Mouse (Mus musculus) frontal cortex, postnatal 14 days (tissue): ENCODE results near the gene Grik5.
A peak's percentile ranks its signal among the peaks of the same experiment; 100 is the strongest.

Experiments
- DNase-seq, 2 experiments: peaks; one replicate each; pipeline ENCODE4 v3.0.0; 2022; ENCODE audit warnings: low spot score in 2 of 2

Gene Grik5

DNA sequence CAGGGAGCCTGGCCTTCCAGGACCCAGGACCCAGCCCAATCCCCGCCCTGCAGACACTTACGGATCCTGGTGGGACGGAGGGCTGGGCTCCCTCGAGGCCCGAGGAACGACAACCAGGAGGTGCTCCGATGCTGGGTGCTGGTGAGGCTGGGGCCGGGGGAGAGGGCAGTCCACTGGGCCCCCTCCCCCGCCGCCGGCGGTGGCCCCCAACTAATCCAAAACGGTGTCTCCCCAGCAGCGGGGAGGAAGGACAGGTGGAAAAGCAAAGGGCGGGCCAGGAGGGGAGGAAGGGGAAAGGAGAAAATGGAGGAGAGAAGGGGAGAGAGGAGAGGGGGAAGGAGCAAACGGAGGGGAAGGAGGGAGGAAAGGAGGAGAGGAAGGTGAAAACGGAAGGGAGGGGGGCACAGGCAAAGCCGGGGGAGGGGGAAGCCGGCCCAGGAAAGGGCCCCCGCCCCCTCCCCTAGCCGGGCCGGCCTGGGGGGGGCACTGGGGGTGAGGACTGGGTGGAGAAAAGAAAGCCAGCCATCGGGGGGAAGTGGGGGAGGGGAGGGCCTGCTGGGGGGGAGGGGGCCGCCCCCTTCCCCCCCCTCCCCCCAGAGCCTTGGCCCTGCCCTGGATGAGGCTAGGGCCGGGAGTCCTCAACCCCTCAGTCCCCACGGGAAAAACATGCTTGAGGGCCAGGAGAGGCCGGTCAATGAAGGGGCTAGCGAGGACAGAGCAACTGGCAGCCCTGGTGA is at the start of gene Grik5, which contains the start of gene Zfp574:
Gene Grik5 (minus strand): TSS at position 368 of the 737 bp plus-strand sequence.
Gene Zfp574 (plus strand): TSS at position 589 of the 737 bp plus-strand sequence.
- no peak for DNase-seq

DNA sequence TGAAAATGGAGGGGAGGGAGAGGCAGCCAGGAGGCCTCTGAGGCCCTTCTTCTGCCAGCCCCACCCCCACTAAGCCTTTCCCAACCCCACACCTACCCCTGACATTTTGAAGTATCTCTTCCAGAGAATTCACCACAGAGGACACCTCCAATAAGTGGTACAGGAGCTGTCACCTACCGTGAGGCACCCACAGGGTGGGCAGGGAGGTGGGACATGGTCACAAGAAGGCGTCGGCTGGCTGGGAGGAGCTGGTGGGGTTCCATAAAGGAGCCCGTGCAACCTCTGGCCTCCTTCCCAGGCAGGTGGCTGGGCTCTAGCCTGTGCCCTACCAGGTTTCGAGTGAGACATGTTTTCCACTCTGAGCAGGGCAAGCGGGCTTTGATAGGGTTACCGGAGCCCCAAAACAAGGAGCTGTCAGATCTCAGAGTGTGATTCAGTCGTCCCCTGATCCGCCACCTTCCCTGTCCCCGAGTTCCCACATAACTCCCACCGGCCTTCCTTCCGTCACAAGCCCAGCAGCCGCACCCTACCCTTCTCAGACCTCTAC is 49.2 kb upstream of the Grik5 start:
- no peak for DNase-seq

DNA sequence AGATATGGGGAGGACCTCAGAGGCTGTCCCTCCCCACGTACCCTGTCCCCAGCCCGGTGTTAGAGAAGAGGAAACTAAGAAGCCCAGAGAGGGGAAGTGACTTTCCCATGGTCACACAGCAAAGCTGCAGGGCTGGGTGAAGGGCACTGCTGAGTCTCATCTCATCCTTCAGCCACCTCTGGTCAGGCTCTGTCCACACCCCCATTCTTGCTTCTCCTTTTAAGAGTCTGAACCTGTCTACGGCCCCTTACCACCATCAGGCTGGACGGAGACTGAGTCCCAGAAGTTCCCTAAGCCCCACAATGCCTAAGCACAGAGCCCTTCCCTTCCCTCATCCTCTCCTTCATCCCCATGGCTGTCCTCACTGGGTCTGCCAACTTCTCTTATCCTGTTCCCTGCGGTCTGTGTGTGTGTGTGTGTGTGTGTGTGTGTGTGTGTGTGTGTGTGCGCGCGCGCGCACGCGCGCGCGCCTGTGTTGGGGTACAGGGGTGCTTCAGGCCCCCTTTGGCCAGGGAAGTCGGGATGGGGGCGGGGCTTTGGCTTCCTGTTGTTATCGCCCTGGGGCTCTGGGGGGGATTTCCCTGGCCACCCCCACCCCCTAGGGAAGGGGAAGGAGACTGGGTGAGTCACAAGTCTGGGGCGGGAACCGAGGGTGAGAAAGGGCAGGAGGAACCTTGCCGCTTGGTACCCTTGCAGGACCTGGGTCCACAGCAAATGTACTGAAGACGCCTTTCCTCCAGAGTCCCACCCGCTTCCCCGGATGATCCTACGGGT is 48.1 kb upstream of the Grik5 start:
- DNase-seq, result no peak

DNA sequence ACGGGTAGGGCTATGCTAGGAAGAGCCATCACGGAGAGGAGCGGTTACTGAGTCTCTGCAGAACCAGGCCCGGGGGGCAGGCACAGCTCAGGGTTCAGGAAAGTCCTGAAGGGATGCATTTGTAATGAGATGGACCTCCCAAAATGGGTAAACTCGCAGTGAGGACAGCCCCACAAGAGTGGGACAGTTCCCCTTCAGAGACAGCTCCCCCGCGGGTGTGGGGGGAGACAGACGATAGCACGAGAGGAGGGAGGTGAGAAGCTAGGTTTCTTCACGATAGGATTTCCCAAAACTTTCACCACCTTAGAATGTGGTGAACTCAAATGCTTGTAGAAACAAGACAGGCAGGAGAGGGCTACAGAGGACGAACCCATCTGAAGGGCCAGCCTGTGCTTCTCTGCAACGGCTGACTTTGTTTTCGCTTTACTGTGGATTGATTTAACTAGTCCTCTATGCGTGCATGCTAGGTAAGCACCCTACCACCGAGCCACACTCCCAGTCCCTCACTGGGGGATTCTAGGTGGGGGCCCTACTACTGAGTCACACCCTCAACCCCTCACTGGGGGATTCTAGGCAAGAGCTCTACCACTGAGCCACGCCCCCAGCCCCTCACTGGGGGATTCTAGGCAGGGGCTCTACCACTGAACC is 40.9 kb upstream of the Grik5 start:
- DNase-seq, result no peak

DNA sequence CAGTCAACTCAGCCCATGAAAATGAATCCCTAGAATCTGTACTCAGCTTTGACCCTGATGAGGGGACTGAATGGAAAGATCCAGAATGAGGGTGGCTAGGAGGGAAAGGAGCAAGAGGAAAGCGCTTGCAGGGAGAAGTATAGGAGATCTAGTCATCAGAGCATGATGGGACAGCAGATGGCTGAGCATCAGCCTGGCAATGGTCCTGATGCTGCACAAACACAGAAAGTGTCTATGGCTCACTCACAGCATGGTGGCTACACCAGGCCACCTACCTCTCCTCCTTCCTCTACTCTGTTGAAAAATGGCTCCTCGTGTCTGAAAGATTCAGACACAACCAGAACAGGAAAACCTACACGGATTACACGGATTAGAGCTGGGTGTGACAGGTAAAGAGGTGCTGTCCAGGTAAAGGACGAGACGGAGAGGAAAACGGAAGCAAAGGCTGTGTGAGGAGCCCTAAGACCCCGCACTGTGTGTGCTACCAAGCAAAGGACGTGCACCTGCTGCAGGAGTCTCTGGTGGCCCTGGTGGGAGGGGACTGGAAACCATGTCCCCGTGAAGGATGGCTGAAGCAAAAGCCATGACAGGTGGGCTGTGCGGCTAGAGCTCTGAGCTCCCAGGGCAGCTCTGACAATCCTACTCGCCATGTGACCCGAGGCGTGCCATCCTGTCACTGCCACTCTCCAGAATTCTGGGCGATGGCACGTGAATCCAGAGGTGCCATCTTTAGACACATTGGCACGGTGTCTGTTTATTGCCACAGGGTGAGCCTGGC is 40.2 kb upstream of the Grik5 start:
- DNase-seq, result no peak

DNA sequence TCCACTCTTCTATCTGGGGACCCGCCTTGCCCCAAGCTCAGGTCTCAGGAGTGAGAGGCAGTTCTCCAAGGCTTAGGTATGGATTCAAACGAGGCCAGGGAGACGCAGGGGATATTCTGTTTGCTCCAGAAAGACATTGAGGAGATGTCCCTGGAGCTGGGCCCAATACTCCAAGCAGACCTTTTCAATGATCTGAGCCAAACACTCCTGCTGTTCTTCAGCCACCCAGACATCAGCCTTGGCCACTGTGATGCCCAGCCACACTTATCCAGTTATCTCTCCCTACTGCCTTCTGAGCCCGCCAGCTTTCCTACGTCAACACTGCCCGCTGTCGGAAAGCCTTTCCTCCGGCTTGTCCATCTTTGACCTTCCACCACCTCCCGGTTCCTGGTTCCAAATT is 38.2 kb upstream of the Grik5 start:
- DNase-seq, result no peak

DNA sequence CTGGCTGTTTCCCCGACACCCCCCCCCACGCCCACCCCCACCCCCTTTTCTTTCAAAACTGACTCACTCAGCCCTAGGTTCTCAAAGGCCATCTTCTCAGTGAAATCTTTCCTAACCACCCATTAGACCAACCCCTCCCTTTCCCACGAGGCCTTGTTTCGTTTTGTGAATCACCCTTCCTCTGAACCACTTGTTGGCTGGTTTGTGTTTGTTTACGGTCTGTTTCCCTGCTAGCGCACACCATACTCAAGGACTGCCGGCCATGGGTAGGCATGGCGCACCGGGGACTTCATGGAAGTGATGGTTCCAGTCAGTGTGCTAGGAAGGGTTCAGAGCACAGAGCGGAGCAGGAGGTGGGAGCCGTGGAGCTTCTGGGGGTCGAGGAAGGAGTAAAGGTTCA is 37.2 kb upstream of the Grik5 start:
- DNase-seq, result no peak

DNA sequence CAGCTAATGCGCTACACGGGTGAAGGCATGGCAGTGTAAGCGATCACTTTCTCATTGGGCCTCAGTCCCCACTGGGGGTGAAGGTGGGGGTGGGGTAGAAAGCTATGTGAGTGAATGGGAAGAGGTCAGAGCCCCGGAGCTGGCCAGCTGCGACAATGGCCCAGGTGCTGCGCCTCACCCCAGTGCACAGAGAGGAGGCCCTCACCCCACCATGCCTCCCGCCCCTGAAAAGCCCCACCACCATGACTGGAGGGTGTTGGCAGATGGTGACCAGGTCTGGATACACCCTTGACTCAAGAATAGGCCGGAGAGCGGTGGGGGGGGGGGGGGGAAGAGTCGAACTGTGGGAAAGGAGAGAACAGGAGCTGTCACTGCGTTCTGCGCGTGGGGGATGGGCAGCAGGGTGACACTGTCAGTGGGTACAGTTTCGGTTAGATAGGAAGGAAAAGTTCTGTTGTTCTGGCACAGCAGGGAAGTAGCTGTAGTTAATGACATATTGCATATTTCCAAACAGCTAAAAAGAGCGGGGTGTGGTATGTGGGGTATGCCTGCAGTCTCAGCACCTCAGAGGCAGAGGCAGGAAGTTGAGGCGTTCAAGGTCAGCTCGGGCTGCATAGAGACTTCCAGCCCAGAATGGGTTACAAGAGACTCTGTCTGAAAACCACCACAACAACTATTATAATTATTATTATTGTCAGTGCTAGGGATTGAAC is 34.8 kb upstream of the Grik5 start:
- no peak for DNase-seq

DNA sequence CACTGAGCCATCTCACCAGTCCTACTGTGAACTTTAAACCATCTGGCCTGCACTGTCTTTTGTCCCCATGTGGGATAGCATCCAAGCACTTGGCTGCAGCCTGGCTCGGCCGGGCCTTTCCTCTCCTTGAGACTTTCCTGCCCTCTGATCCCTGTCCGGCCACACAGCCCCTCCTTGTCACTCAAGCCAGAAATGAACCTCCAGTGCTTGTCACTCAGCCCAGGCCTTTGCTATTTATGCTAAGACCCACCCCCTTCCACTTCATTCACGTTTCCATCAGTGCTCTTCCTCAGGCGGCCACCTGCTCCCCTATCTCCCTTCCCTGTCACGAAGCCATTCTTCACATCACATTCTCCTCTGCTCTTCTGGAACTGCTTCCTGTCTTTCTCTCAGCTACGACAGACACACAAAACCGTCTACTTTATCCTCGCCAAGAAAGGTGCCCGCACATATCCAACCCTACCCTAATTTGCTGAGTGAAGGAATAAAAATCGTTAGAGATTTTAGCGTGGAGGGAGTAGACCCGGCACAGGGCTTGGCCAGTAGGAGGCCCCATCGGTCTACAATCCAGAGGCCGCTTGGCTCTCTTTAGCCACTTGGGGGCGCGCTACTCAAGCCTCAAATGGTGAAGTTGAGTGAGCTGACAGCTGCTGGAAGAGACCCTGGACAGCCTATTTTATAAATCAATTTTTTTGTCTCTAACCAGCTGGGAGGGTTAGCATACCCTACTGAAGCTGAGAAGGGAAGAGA is 33.4 kb upstream of the Grik5 start:
- peak; percentile 64 to 73 for DNase-seq

DNA sequence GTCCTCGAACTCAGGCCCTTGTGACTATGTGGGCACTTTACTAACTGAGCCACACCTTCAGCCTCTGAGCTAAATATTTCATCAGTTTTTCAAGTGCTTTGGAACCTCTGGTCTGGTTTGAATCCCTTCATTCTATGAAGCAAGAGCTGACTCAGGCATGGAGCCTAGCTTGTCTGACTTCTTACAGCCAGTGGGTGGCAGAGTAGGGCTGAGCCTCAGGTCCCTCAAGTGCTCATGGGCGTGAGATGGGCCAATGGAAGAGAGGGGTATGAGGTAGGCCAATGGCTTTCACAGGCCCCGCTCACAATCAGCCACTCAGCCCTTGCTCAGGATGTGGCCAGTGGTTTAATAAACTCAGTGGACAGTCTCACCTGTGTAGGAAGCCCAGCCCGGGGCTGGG is 27.4 kb upstream of the Grik5 start:
- no peak for DNase-seq

DNA sequence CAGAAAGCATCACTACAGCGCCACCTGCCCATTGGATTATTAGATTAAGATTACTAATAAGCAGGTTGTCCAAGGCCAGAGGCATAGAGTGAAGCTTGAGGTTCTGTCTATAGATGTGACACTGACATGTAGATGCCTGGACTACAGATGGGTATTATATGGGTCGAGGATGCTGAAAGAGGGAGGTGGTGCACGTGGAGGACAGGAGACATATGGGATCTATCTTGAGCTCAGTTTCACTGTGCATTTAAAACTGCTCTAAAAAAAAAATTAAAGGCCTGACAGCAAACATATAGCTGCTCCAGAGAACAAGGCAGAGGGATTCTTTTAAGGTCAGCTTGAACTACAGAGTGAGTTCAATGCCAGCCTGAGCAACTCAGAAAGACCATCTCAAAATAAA is 26.0 kb upstream of the Grik5 start:
- no peak for DNase-seq

DNA sequence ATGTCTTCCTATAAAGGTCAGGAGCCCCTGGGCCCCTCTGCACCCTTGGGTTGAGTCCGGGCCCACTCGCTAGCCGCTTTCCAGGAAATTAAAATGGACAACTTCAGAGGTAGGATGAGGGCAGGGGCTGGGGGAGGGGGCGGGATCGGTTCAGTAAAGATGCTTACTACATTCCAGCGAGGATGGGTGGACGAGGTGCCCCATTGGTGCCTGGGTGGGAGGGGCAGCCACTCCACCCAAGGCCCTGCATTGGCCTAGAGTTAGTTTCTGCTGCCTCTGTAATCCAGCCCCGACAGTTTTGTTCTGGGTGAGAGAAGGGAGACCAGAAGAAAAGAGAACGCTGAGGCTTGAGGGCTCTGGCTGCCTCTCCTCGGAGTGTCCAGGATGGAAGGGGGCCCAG is 17.7 kb upstream of the Grik5 start:
- no peak for DNase-seq

DNA sequence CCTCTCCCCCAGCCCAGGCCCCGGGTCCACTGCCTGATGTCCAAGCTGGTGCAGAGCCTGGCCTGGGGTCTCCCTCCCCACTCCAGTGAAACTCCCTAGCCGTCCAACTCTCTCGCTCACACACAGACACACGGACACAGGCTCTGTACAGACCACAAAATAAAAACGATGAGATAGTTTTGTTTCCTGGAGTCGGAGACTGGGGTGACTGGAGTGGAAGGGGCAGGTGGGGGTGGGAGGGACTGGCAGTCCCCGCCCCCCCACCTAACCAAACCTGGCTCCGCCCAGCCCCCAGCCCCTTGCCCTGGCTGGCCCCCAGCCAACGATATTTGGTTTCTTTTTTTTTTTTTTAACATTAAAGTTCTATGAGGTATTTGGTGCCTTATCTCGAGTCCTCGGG is 16.8 kb upstream of the Grik5 start:
- no peak for DNase-seq

DNA sequence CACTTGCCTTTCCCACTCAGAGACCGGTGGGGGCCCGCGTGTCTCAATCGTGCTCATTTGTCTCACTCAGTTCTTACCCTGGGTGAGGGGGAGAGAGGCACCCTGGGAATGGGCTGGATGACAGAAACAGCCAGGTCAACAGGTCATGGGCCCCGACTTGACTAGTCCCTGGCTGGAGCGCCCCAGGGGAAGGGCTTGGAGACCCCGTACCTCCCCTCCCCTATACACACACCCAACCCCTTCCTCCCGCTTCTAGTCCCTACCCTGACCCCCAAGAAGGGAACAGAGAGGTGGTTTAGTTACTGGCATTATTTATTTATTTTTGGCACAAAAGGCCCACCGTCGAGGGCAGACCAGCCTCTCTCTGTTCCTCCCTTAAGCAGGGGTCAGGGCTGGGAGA is 16.4 kb upstream of the Grik5 start:
- DNase-seq, result no peak

DNA sequence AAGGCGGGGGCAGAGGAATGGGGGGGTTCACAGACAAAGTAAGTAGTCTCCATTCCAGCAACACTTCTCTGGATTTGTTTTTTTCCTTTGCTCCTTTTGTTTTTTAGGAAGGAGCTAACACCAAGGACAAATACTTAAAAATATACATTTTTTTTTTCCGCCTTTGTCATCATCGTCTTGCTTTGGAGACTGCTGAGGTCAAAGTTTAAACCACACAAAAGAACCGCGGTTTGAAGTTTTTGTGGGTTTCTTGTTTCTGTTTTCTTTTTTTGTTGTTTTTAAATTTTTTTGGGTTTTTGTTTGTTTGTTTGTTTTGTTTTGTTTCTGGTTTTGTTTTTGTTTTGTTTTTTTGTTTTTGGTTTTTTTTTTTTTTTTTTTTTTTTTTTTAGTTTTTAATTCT is 15.8 kb upstream of the Grik5 start:
- DNase-seq, result no peak

DNA sequence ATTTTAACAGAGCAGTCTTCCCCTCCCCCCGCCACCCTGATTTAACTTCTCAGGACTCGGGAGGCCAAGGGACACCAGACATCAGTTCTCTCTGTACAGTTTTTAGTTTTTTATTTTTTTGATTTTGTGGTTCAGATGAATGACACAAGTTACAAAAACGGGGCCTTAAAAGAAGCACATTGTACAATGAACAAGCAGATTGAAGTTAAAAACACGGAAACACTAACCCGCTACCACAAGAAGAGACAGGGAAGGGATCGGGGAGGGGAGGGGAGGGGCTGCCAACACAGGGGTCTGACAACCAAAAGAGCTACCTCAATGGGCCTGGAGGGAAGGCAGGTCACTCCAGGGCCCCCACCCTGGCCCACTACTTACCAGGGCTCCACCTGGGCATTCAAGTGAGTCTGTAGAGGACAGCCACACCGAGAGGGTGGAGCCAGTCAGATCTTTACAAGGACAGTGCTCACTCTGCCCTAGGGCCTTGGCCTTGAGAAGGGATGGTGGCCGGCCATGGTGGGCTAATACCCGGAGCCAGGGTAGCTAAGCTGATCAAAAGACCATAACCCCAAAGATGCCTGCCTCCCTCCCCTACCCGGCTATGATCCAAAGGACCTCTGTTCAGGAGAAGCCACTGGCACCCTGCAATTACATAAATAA is 15.2 kb upstream of the Grik5 start:
- DNase-seq, result no peak

DNA sequence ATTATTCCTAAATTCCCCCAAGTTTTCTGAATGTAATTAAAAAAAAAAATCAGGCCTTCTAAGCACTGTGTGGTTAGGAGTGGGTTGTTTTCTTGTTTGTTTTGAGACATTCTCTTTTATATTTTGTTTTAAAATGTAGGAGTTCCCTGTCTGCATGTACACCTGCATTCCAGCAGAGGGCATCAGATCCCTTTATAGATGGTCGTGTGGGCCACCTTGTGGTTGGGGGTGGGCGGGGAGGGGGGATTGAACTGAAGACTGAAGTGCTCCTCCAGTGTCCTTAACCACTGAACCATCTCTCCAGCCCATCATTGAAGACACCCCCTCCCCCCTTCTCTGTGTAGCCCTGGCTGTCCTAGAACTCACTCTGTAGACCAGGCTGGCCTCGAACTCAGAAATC is 14.5 kb upstream of the Grik5 start:
- no peak for DNase-seq

DNA sequence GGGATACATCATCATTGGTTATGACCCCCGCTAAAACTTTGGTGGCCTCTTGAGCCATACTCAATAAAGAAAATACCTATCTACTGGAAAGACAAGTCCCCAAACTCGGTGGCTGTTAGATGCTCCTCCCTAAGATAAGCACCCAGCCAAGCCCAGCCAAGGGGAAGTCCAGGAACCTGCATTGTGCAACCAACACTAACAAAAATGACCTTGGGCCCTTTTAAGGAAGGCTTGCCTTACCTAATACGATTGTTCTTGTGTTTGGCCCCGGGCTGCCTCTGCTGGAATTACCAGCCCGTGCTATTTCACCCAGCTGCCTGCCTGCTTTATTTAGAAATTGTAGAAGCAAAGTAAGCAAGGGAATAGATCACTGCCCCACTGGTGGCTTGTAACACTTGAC is 12.5 kb upstream of the Grik5 start:
- DNase-seq, result no peak

DNA sequence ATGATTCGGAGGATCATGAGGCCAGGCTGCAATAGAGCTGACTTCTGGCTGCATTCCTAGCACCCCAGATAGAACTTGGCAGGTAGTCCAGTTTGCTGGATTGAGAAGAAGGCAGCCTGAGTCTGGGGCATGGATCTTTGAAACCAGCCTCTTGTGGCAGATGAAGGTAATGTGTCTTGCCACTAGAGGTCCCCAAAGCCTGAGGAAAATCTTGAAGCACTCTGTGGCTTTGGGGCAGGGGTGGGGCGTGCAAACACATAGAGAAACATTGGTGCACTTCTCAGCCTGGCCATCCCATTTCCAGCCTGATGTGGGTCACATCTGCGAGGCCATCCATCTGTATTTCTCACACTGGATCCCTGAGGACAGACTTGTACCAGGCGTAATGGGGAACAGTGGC is 10.4 kb upstream of the Grik5 start:
- DNase-seq, result no peak

DNA sequence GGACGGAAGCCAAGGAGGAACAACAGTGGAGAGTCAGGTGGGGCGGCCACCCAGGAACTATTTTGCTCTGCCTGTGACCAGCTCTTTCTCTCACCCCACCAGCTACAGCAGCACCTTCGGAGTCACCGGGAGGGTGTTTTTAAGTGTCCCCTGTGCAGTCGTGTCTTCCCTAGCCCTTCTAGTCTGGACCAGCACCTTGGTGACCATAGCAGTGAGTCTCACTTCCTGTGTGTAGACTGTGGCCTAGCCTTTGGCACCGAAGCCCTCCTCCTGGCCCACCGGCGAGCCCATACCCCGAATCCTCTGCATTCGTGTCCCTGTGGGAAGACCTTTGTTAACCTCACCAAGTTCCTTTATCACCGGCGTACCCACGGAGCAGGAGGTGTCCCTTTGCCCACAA is 8.3 kb upstream of the Grik5 start:
- no peak for DNase-seq
